Mouse (Mus musculus): Measurements from ENCODE around the gene Ccdc62.

Gene Ccdc62

DNA sequence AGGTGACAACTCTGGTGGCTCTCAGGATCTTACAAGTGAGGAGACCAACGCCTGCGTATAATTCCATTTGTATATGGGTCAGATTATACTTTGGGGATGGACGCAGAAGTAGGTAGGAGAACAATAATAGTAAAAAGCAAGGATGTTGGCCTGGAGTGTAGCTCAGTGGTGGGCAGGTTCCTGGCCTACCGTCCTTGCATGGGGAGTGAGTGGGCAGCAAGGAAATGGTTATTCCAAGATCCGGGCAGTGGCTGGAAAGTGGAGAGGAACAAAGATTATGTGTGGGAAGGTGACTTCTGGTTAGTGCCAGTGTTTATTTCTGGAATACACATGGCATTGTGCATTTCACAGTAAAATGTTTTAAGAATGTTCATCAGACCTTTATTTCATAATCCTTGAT lies 5.5 kb downstream of the Ccdc62 start:
- DNase-seq (ENCODE audit: low read depth, low spot score) = no peak

DNA sequence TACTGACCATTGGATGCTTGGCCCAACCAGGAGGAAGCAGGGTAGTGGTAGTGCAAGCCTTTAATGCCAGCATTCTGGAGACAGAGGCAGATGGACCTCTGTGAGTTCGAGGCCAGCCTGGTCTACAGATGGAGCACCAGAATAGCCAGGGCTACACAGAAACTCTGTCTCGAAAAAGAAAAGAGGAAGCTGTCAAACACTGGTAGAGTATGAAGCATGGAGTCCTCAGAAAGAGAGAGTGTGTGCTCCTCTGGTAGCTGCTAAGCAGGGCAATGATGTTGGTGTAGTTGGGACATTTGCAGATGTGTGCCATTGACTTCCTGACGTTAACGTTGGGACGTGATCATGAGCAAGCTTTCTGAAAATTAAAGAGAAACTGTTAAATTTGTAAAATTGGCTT lies 8.0 kb downstream of the Ccdc62 start:
- DNase-seq (ENCODE audit: low read depth, low spot score) = no peak

DNA sequence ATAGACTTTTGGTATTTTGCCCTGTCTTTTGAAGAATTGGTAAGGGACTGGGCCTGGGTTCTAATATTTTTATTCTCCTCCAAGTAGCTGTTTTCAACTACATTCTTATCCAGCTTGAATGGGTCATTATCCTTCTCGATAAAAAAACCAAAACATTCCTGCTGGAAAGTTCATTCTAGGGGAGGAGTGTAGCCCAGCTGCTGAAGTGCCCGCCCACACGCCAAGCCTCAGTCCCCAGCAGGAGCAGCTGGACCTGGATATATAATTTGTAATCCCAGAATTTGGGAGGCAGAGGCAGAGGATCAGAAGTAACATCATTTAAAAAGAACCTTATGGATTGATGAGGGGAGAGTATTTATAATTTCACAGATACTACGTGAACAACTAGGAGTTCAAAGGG lies 16.1 kb downstream of the Ccdc62 start:
- DNase-seq (ENCODE audit: low read depth, low spot score) = no peak

DNA sequence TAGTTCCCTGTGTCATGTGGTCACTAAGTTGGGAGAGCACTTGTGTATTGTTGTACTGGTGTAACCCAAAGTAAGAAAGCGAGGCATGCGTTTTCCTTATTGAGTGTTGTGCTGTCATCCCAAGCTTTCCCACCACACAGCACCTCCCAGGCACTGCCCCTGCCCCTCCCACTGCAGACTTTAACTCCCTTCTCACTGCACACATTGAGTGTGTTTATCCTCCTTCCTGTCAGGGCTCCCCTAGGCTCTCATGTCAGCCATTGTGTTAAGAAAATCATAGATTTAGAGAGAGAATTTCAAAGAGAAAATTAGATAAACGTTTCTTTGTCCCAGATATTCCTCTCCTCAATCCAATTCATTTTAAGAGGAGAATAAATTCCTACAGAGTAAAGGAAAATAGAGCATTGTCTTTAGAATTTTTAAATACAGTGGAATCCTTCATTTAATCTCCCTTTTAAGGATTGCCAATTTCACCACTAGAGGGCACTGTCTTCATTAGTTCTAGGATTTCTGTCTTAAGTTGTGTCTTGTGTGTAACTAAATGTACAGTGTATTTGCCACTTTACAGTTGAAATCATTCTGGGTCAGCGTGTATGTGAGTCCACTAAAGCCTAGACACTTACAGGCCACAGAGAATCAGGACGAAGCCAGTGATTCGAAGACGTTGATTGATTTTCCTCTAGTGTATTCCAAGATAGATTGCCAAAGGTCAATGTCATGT lies 16.7 kb downstream of the Ccdc62 start:
- peak; percentile 81 for DNase-seq (ENCODE audit: low read depth, low spot score)

DNA sequence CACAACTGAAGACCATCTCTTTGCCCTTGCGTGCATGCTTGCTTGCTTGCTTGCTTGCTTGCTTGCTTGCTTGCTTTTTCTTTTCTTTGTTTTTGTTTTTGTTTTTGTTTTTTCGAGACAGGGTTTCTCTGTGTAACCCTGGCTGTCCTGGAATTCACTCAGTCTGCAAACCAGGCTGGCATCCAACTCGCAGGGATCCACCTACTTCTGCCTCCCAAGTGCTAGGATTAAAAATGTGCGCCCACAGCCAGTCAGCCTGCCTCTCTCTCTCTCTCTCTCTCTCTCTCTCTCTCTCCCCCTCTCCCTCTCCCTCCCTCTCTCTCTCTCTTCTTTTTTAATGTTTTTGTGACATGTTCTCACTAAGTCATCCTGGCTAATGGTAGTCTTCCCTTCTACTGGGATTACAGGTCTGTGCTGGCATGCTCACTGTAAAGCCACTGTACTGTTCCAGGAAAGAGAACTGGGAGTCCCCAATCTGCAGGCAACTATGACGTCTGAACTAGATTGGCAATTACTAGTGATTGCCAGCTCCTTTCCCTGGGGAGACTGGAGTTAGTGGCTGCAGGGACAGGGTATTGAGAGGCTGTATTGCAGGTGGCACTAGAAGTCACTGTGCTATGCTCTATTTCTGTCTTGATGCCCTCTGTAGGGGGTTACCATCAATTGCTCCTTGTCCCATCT lies 22.0 kb downstream of the Ccdc62 start:
- no peak for DNase-seq (ENCODE audit: low read depth, low spot score)

DNA sequence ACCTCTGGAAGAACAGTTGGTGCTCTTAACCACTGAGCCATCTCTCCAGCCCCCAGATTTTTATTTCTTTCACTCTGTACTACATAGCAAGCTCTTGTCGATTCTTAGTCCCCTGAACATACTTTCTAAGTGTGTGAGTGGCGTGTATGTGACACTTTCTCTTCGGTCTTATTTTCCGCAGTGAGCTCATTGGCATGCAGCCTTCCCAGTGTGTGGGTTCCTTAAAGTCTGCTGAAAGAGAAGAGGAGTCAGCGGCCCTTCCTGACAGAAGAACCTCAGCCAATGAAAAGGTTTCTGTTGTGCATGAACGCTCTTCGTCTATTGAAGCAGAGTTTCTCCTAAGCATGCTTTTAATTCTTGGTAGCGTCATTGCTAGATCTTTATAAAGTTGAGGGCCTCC lies 26.7 kb downstream of the Ccdc62 start:
- DNase-seq (ENCODE audit: low read depth, low spot score) = no peak

DNA sequence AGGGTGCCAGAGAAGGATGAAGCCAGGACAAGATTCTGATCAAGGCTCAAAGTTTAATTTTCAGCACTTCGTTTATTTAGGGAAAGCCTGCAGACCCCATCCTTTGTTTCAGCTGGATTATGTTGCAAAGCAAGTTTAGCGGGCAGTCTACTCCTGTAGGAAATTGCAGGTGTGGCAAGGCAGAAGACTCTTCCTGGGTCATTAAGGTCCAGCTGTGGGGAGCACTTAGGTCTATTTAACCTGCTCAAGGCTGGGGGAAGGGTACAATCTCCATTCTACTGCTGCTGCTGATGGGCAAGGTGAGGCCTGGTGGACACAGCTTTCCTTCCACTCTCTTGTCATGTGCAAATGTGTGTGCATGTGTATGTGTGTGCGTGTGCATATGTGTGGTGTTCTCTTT lies 28.5 kb downstream of the Ccdc62 start:
- no peak for DNase-seq (ENCODE audit: low read depth, low spot score)

DNA sequence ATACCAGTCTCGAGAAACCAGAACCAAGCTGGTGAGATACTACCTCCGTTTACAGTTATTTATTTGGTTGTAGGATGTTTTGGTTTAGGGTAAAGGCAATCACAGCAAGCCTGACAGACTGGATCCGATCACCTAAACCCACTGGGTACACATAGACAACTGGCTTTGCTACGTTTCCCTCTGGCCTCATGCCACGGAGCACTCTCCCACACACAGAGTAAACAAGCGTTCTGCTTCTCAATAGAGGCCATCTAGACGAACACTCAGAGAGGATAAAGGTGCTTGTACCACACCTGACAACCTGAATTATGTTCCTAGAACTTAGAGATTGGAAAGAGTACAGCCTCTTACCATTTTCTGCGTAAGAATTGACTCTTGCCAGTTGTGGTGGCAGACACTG lies 29.6 kb downstream of the Ccdc62 start:
- no peak for DNase-seq (ENCODE audit: low read depth, low spot score)

DNA sequence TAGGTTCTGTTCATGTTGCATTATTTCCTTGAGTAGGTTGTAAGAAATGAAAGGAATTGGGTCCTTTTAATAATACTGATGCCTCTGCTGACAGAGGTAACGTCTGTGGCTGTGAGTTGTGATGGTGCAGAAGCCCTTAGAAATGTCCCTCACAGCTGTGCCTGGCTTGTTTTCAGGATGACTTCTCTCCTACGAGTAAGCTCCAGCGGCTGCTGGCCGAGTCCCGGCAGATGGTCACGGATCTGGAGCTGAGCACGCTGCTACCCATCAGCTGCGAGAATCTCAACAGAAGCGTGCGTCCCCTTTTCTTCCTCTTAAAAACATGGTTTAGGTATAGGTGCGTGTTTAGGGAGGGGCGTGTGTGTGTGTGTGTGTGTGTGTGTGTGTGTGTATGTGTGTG lies 30.6 kb downstream of the Ccdc62 start:
- DNase-seq (ENCODE audit: low read depth, low spot score) = no peak

DNA sequence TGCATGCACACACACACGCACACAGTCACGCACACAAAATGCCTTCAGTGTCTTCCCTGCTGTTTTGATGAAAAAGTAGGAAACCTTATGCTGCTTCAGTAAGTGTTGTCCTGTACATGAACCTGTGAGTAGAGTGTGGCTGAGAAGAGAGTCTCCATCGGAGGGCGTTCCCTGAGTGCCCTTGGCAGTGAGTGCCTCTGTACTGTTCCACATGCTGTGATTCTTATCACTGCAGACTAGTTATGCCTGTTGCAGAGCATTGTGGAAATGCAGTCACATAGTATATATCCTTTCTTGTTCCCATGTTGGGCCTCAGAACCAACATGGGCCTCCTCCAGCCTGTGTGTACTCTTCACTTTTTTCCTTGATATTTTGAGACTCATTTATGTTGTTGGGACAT lies 33.7 kb downstream of the Ccdc62 start:
- DNase-seq (ENCODE audit: low read depth, low spot score) = no peak

DNA sequence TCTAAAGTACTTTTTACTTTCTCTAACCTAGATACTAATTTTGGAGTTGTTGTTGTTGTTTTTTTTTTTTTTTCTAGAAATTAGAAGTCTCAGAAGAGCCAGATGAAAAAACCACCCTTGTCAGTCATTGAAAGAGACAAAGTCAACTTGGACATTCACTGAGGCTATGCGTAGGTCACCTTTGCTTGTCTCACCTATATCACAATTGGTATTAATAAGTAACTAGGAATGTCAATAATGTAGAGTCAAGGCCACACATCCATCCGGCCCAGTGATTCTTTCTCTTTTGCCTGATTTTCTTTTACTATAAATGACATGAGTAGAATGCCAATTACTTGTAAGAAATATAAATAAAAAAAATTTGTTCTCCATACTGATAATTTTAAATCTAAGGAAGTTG lies 36.3 kb downstream of the Ccdc62 start:
- no peak for DNase-seq (ENCODE audit: low read depth, low spot score)

DNA sequence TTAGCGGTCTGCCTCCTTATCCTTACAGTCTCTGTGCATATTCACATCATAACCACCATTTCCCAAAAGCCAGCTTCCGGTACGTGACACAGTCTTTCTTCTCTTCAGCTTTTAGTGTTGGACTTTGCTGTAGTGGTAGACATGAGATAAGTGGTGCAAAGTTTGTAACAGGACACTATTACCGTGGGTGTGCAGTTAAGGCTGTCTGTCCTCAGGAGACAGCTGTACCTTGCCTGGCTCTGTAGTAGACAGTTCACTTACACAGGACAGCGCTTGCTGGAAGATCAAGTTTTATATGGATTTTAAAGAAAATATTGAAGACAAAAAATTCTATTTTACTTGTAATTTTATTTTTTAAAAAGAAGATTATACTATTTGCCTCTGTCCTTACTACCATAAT lies 38.0 kb downstream of the Ccdc62 start:
- no peak for DNase-seq (ENCODE audit: low read depth, low spot score)

DNA sequence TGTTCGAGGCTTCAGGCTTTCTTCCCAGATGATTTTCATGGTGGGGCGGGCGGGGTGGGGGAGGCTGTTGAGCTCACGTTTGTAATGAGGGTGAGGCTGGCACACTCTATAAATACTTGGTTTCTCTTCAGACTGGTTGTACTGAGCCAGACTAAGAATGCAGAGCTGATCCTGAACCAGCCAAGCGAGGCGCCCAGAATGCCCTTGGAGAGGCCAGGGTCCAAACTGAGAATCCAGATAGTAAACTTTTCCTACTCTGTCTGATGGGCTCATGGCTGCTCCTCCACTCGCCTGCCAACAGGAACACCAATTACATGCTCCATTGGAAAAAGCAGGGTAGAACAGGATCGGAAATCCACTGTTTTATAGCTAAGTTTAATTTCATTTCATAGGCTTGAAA lies 38.7 kb downstream of the Ccdc62 start:
- no peak for DNase-seq (ENCODE audit: low read depth, low spot score)

DNA sequence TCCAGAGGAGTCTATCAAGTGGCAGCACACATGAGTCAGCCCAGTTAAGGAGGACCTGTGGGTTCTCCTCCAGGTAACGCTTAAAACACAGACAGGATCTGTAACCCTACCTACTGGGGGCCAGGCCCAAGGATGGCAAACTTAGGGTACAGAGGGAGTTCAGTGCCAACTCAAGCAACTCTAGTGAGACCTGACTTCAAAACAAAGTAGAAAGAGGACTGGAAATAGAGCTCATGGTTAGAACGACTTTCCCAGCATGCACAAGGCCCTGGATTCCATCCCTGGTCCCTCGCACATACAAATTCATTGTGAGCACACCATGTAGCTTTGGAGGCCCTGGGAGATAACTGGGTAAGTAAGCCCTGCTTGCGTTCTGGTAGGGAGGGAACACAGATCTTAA lies 40.1 kb downstream of the Ccdc62 start:
- DNase-seq (ENCODE audit: low read depth, low spot score) = no peak

DNA sequence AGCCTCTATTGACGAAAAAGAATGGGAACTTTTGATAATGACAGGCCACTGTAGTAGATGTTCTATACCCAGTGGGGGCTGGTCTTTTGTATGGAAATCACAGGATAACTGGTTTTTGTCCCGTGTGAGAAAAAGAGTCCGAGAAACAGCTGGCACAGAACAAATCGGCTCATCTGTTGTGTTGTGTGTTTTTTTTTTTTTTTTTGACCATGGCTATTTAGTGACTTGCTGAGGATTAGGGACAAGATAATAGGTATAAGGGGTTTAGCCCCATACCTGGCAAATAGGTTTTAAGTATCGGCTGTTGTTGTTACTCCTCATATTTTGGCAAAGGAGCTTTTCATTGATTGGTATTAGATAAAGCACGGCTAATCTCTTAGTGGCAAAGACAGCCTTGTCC lies 42.0 kb downstream of the Ccdc62 start:
- DNase-seq (ENCODE audit: low read depth, low spot score) = no peak

DNA sequence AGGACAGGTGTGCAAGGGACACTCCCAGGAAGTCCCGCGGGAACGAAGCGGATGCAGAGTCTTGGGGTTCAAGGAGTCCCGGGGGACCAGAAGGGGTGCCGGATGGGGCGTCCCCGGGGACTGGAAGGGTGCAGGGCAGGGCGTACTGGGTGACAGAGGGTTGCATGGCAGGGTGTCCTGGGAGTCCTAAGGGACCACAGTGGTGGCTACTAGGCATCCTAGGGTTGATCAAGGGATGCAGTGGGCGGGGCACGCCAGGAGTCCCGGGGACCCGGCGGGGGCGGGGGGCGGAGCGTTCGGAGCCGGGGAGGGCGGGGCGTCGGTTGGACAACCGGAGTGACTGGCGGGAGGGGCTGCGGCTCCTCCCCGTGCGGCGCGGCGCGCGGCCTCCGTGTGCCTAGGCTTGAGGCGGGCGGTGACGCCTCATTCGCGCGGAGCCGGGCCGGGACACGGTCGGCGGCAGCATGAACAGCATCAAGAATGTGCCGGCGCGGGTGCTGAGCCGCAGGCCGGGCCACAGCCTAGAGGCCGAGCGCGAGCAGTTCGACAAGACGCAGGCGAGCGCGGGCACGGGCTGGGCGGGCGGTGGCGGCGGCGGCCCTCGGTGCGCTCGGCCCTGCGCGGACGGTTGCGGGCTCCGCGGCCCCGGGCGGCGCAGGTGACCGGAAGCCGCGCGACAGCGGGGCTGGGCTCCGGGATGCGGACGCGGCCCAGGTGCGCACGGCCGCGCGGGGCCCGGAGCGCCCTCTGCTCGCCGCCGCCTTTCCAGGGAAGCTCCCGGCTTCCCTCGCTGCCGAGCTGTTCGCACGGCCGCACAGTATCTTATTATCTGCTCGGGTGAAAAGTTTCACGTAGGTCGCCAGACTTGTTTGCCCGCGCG lies 43.1 kb downstream of the Ccdc62 start, which contains the start of gene Hip1r:
Gene Hip1r (plus strand): TSS at position 330 of the 880 bp plus-strand sequence.
- peak; percentile 82 for DNase-seq (ENCODE audit: low read depth, low spot score)

DNA sequence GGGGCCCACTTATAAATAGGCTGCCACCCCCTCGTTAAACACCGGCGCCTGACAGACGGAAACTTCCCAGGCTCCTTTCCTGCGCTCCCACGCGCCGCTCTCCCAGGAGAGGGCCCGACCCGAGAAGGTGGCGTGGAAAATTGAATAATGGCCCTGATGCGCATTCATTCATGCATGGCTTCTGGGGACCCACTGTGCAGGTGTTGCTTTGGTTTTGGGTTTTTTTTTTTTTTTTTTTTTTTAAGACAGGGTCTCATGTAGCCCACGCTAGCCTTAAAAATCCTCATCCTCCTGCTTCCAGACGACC lies 43.7 kb downstream of the Ccdc62 start:
- peak; percentile 43 for DNase-seq (ENCODE audit: low read depth, low spot score)

DNA sequence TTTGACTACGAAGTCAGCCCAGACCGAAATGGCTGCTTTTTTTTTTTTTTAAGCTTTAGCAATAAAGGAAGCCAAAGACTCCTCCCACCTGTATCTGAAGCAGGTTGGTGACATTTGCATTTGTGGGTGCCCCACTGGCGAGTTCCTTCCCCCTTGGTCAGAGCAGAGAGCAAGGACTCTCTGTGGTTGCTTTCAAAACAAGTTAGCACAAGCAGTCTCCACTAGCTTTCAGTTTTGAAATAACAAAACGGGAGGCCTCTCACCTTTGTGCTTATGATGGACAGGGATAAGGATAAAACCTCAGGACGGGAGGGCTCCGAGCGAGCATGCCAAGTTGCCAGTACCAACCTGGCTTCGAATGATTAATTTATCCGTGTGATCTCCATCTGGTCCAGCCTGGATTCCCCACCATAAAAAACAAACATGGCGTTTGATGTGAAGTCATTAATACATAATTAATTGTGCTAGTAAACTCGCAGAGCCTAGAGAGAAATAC lies 44.2 kb downstream of the Ccdc62 start:
- DNase-seq (ENCODE audit: low read depth, low spot score) = peak; percentile 74

DNA sequence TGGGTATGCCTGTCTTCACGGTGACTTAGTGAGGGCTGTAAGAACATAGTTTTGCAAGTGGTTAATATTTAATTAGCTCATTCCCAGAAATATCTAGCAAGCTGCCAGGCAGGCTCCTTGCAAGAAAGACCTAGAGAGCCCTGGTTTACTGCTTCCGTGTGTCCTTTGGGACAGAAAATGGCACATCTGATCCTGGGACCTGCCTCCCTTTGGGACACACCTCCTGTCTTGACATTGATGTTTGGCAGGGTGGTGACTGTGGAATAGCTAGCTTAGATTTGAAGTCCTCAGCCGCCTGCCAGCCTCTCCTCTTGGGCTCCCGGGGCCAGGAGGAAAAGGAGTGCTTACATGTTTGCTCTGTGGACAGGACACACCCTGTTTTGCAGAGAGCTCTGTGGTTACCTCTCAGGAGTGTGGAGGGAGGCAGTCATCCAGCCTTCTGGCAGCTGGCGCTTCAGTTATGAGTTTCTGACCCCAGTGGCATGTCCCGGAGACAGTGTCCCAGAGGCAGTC lies 45.2 kb downstream of the Ccdc62 start:
- no peak for DNase-seq (ENCODE audit: low read depth, low spot score)

DNA sequence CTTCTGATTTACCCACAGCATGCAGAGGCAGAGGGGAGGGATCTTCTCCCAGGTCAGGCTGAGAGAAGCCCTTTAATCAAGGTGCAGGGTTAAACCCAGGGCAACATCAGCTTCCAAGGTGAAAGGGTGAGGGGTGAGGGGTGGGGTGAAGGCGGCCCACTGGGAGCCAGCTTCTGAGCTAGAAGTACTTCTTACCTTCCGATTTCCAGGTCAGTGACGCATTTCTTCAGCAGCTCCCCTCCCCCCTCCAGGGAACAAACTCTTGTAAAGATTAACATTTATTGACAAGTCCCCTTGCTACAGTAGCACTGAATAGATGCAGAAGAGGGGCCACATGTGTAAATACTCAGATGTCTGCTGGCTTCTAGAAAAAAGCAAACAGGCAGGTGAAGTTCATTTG lies 46.8 kb downstream of the Ccdc62 start:
- no peak for DNase-seq (ENCODE audit: low read depth, low spot score)

DNA sequence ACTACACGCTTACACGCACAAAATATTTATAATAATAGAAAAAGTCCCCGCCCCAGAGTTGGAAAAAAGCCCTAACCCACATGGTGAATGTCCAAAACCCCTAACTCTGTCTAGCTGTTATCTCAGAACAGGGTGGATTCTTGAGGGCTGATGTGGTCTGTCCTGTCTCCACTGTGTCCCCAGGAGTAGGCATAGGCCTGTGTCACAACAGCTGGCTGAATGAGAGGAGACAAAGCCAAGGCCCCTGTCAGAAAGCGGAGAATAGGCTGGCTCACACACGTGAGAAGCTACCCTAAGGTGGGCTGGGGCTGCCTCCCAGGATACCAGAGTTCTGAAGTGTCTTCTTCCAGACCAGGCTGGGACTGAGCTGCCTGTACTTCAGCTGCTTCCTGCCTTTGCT lies 47.7 kb downstream of the Ccdc62 start:
- no peak for DNase-seq (ENCODE audit: low read depth, low spot score)

DNA sequence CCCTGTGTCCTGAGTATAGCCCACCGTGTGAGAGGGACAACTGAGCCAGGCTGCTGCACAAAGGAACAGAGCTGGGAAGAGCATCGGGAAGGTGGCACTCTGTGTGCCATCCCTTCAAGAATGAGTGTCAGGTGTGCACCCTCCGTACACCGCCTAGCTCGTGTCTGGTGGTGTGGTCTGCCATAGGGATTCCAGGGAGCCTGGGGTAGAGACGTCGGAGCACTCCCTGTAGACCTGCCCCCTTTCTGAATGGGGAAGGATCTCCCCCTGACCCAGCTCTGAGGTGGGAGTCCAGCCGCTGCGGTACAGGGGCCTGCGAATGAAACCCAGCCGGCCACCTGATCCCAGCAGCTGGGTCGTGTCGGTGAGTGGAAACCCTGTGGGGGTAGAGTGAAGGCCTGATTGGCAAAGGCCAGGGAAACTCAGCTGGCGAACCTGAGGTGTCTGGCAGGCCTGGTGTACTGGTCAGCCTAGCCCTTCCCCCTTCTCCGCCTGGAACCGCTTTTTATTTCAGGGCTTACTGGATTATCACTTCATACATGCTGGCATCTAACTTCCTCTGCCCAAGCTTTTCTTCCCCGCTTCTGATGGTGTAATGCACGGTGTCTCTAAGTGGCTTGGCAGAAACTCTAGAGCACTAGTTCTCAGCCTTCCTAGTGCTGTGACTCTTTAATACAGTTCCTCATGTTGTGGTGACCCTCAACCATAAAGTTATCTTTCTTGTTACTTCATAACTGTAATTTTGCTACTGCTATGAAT lies 48.9 kb downstream of the Ccdc62 start:
- no peak for DNase-seq (ENCODE audit: low read depth, low spot score)
